Mouse (Mus musculus) left cerebral cortex, postnatal 25 days (tissue): ENCODE measurements at regions not wholly inside any gene's neighbourhood (a gene's known extent, or its start where the extent isn't known, plus 50 kb on each side); places are given as distances from the start of the nearest gene placed in this dataset.

Experiments
- DNase-seq, 2 experiments: peaks; one replicate each; pipeline ENCODE4 v3.0.0; 2022; ENCODE audit warnings: low spot score in 2 of 2, mixed read lengths in 1 of 2
- intact Hi-C: fragments of 180-260 bp; cut with DNase I; formaldehyde crosslinking; loops from one replicate; pipeline ENCODE4 v1.15.1; 2025

DNA sequence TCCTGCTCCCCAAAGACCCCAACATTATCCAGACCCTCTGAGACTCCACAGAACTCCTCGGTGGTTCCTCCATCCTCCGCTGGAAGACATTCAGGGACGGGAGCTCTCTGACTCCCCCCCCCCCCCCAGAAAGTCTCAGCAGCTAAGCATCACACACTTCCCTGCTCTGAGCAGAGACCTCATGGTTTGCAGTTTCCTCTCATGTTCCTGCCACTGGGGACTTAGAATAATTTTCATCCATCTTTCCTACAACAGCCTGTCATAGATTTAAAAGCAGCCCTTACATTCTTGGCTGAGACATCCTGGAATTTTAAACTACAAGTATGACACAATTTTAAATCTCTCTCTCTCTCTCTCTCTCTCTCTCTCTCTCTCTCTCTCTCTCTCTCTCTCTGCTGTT, 69.2 kb downstream of the Gpr65 start:
- DNase-seq, result no peak
- intact Hi-C loops, result no loop called here

DNA sequence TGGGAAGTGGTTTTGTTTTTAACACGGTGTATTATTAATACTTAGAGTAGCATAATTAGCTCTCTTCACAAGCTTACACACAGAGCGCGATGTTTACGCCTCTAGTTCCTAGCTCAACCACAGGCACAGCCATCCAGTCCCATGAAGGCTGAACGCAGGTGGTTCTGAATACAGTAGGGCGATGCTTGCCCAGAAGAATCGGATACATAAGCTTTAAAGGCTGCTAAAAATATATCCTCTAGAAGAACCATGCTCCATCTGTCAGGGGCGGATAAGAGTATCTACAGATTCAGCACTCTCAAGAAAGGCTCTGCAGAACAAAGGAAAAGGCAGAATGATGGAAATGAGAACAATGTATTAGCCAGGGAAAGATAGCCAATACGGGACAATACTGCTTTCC, 71.1 kb downstream of the Gpr65 start:
- intact Hi-C loops, result no loop called here

DNA sequence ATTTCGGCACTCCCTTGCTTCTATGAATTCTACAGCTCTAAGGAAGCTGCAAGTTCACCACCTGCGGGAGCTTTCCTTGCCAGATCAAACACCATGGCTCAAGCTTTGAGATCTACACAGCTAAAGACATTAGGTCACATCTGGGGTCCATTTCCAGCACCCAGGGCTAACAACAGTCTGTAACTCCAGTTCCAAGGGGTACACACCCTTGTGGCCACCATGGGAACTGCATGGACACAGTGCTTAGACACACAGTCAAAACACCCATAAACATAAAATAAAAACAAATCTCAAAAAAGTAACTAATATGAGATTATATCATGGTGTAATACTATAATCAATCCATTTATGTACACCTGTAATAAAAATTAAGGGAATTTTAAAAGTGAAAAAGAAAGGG, 73.7 kb downstream of the Gpr65 start:
- DNase-seq, result no peak
- intact Hi-C loops, result loop anchor here (5.0 kb wide), 1 partner anchor 230 kb away; no protein-coding TSS in a partner anchor

More for the DNA sequence above, 71.1 kb downstream of the Gpr65 start:
- DNase-seq, result peak; percentile 32 to 77

DNA sequence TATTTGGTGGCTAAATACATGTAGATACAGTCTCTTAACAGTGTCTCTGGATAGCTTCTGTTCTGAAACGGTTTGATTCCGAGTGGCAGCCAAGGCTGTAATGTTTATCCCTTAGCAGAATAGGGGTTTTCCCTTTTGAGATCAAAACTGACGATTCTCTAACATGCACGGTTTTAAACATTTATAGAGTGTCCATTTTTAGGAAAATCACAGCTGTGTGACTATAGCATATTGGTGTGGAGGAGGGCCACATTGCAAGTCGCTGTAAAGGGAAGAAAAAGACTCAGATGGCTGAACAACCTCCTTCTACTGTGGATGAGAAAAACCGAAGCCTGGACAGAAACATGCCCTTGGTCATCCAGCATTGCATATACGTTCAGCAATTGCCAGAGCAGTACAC, 75.2 kb downstream of the Gpr65 start:
- peak; percentile 34 to 85 for DNase-seq
- intact Hi-C loops, result loop anchor here (5.0 kb wide), 1 partner anchor 229 kb away; no protein-coding TSS in a partner anchor

DNA sequence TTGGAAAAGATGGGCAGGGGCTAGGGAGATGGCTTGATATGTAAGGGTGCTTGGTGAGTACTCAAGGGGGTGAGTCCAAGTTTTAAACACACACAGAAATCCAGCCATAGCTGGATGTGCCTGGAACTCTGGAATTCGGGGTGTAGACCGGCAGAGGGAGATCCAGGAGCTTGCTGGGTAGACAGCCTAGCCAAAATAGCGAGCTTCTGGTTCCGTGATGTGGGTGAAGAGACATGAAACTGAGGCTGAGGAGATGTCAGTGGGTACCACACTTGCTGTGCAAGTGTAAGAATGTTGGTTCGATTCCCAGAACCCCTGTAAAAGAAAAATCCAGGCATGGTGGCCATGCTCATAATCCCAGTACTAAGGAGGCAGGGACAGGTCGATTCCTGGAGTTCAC, 78.6 kb downstream of the Gpr65 start:
- no peak for DNase-seq
- intact Hi-C loops, result loop anchor here (5.0 kb wide), 1 partner anchor 275 kb away; no protein-coding TSS in a partner anchor

DNA sequence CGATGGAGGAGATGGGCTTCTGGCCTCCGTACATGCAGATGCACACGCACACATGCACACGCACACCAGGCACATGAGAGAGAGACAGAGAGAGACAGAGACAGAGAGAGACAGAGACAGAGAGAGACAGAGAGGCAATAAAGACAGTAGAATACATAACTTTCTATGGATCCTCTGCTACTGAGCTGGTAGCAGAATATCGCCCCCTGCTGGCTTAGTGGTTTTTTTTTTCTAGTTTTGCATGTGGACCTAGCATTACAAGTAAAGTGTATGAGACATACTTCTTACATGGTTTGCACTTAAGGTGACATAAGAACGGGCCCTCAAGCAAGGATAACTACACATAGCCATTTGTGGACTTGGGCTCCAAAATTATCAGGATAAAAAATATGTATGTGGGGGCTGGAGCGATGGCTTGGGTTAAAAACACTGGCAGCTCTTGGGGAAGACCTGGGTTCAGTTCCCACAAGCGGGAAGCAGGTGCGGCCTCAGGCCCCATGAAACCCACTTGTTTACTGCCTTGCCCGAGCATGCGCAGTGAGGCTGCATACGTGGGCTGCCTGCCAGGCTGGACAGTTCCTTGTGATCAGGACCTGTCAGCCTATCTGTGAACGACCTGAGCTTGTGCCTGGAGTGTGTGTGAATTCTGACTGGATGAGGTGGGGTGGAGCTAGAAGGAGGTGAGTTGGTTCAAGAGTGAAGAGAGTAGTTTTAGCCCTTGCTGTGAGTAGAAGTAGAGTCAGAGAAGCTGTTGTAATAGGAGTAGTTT, 79.3 kb downstream of the Gpr65 start:
- peak; percentile 69 to 81 for DNase-seq
- intact Hi-C loops, result loop anchor here (5.0 kb wide), 1 partner anchor 275 kb away; no protein-coding TSS in a partner anchor

DNA sequence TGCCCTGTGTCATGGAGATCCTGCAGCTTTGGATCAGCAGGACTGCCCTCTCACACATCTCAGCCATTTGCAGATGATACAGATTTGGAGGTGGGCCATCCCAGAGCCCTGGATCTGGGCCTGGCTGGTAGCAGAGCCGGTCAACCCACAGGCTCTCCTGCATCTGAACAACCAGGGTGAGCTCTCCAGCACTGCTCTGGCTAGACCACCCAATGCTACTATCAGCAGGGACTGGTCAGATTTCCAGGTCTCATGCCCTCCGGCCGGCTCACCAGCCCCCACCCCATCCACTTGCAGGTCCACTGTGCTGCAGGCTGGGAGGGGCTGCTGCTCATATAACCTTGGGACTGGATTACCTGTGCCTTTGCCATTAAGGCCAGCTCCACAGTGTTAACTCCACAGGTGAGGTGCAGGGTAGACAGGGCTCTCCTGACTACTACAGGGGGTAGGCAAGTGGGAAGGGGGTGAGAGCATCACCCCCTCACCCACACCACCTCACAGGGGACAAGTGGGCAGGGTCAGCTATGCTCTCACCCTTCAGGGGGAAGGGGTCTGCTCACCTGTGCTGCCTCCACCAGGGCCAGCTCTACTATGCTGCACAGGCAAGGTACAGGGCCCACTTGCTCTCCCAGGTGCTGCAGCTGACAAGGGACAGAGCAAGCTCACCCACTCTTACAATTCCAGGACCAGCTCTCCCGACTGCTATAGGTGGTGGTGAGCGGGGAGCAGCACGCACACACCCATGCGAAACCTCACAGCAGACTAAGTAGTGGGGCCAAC, 81.6 kb downstream of the Gpr65 start:
- intact Hi-C loops, result loop anchor here (5.0 kb wide), 1 partner anchor 272 kb away; no protein-coding TSS in a partner anchor
- no peak for DNase-seq

DNA sequence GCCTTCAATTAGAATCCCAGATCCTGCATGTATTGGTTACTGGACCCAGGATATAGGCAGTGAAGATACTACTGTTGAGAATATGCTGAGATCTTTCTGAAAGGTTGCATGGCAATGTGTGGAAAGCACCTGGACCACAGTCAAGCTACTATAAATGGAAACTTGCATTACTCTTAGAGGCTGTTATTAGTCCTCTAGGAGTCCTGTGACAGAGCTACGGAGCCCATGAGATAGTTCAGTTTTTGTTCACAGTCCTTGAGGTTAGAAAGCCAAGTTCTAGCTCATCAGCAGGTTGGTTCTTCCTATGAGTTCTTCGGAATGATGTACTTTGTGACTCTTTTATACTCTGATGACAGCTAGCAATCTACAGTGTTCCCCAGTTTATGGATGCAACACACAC, 84.0 kb downstream of the Gpr65 start:
- no peak for DNase-seq
- intact Hi-C loops, result no loop called here

DNA sequence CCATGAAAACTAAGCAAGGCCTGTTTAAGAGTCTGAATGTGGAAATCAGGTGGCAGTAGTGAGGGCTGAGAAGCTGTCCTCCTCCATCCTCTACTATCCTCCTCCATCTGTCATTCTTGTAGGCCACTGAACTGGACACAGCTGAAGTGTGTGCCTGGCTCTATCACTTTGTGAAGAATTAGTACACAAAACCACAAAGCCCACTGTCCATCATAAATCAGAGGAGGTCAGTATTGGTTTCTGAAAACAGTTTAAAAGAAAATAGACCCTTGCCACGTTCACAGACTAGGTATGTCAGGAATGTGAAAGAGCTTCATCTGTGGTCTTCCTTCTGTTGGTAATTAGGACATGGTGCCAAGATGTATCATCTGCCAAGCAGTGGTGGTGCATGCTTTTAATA, 86.1 kb downstream of the Gpr65 start:
- DNase-seq, result no peak
- intact Hi-C loops, result no loop called here

DNA sequence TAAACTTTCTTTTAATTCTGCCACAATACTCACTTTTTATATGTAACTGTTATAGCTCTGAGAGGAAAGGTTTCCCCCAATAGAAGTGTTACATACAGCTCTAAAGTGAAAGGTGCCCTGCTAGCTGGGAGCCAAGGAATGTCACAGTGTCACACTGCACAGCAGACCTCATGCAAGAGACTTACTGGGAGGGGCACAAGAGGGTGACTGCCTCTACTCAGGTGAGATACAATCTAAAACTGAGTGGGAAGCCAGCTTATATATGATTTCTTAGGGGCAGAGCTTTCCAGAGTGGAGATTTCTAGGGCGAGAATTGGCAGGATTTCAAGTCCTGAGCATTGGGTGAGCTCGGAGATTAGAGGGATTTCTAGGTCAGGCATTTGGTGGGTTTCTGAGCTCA, 99.1 kb downstream of the Gpr65 start:
- no peak for DNase-seq
- intact Hi-C loops, result no loop called here

DNA sequence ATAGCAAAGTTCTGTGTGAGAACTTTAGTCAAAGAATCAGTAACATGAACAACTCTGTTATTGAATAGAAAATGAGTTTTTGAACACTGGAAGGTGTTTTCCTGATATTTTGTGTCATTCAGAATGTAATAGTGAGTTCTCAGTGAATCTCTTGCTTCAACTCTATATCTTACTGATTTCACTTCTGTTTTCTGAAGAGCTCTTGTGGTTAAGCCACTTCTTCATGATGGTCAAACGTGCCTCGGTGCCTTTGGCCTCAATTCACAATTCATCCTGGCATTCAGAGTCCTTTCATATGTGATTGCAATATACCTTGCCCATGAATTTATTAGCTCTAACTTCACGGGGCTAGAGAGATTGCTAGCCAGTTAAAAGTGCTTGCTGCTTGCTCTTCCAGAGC, 102.3 kb downstream of the Gpr65 start:
- no peak for DNase-seq
- intact Hi-C loops, result no loop called here

DNA sequence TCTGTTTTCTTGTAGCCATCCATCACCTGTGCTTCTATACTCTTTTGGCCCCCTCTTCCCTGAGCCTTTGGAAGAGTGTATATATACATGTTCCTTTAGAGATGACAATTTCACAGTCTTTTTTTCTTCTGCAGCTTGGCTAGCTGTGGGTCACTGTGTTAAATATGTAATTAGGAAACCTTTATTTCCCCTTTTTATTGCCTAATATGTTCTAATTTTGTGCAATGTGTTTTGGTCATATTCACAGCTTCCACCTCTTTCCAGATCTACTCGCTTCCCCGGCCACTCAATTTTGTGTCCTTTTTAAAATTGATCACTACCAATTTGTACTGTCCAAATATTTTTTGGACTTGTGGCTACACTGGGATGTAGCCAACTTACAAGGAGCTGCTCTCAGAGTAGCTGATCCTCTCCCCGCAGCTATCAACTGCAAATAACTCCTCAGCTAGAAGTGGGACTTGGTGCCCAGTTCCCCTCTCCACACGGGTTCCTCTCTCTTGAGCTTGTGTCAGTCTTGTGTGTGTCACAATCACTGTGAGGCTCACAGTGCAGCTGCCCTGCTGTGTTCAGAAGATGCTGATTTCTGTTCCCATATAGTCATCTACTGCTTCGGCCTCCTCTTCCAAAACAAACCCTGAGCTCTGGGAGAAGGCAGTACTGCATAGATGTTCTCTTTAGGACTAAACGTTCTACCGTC, 106.9 kb downstream of the Gpr65 start:
- intact Hi-C loops, result no loop called here
- no peak for DNase-seq
